Mouse (Mus musculus) heart, postnatal 4 days (tissue): ENCODE measurements around the gene Plce1. TPM values are rescaled to one million over a fixed set of nuclear protein-coding genes. Genes with fewer than 3 reads are reported as not detected.
A peak's percentile ranks its signal among the peaks of the same experiment; 100 is the strongest.

Source experiments
- DNase-seq: peaks from one replicate; pipeline ENCODE4 v3.0.0; 2021
- total RNA-seq, 2 experiments: library from RNA; stranded (reverse); gene quantifications; 2 replicates each; pipeline ENCODE4 v1.2.3; 2021

Gene Plce1
- 10 to 100 TPM; 44.9 to 45.1 TPM for total RNA-seq

- DNase-seq: peak; percentile 66
These were observed at the start of gene Plce1 for GRCm38 (mm10) chr19:38480731-38481621. Gene Plce1 (plus strand): TSS chr19:38481109.

GRCm38 (mm10) chr19:38431326-38431725, 49.6 kb upstream of the Plce1 start:
- DNase-seq: no peak

GRCm38 (mm10) chr19:38432021-38432420, 48.9 kb upstream of the Plce1 start:
- DNase-seq: no peak

- DNase-seq: no peak
These were observed 47.5 kb upstream of the Plce1 start for GRCm38 (mm10) chr19:38433381-38433780.

- DNase-seq: peak; percentile 18
These were observed 45.7 kb upstream of the Plce1 start for GRCm38 (mm10) chr19:38435221-38435620.

- DNase-seq: no peak
These were observed 39.0 kb upstream of the Plce1 start for GRCm38 (mm10) chr19:38441860-38442259.

- no peak for DNase-seq
These were observed 35.2 kb upstream of the Plce1 start for GRCm38 (mm10) chr19:38445758-38446157.

GRCm38 (mm10) chr19:38455228-38455627, 25.7 kb upstream of the Plce1 start:
- no peak for DNase-seq

- DNase-seq: no peak
These were observed 21.9 kb upstream of the Plce1 start for GRCm38 (mm10) chr19:38458996-38459395.

- no peak for DNase-seq
These were observed 20.2 kb upstream of the Plce1 start for GRCm38 (mm10) chr19:38460696-38461095.

GRCm38 (mm10) chr19:38470257-38470893, 10.5 kb upstream of the Plce1 start:
- no peak for DNase-seq

- peak; percentile 27 for DNase-seq
These were observed 5.5 kb upstream of the Plce1 start for GRCm38 (mm10) chr19:38475394-38475793.

GRCm38 (mm10) chr19:38478286-38478685, 2.6 kb upstream of the Plce1 start:
- no peak for DNase-seq

GRCm38 (mm10) chr19:38478948-38479347, 2.0 kb upstream of the Plce1 start:
- DNase-seq: peak; percentile 60

- no peak for DNase-seq
These were observed 1.4 kb upstream of the Plce1 start for GRCm38 (mm10) chr19:38479473-38479872.

GRCm38 (mm10) chr19:38480156-38480720, 671 bp upstream of the Plce1 start:
- DNase-seq: no peak

- no peak for DNase-seq
These were observed 997 bp downstream of the Plce1 start for GRCm38 (mm10) chr19:38481906-38482305.

GRCm38 (mm10) chr19:38482406-38483181, 1.7 kb downstream of the Plce1 start:
- no peak for DNase-seq

- DNase-seq: no peak
These were observed 5.1 kb downstream of the Plce1 start for GRCm38 (mm10) chr19:38485779-38486555.

- no peak for DNase-seq
These were observed 6.6 kb downstream of the Plce1 start for GRCm38 (mm10) chr19:38487501-38487900.

GRCm38 (mm10) chr19:38488103-38488912, 7.4 kb downstream of the Plce1 start:
- DNase-seq: no peak
